Mouse (Mus musculus) MEL (cell line): Measurements from ENCODE around the gene Snrpn. TPM values are rescaled to one million over a fixed set of nuclear protein-coding genes. Genes with fewer than 3 reads are reported as not detected.

Source experiments
- DNase-seq: peaks from one replicate; pipeline ENCODE4 v3.0.0; 2011; ENCODE audit warnings: low read depth, low spot score
- H3K27ac ChIP-seq: 2 replicates; pipeline ENCODE4 v1.5.1; 2012; ENCODE audit warnings: low read depth, mild to moderate bottlenecking, control low read depth, low read length, moderate library complexity; ENCODE audit not compliant: control insufficient read depth
- H3K27me3 ChIP-seq, 2 experiments: fragments of 150-350 bp in 1 of 2; sonication (generic) in 1 of 2; 2 replicates each; pipeline ENCODE4 v1.6.1; 2012; ENCODE audit warnings: low read length in 2 of 2, mild to moderate bottlenecking in 2 of 2, improper control_type of control experiment in 1 of 2, moderate library complexity in 1 of 2; ENCODE audit not compliant: insufficient read depth in 2 of 2, control insufficient read depth in 1 of 2
- H3K36me3 ChIP-seq, 2 experiments: 2 replicates each; pipeline ENCODE4 v1.6.1; 2012 to 2014; ENCODE audit warnings: low read length in 2 of 2, improper control_type of control experiment in 1 of 2, inconsistent platforms in 1 of 2, mild to moderate bottlenecking in 1 of 2; ENCODE audit not compliant: insufficient read depth in 2 of 2, control insufficient read depth in 1 of 2
- H3K4me1 ChIP-seq, 2 experiments: fragments of 150-350 bp in 1 of 2; sonication (generic) in 1 of 2; 2 replicates each; pipeline ENCODE4 v1.6.1; 2012; ENCODE audit warnings: low read length in 2 of 2, improper control_type of control experiment in 1 of 2, mild to moderate bottlenecking in 1 of 2; ENCODE audit not compliant: insufficient read depth in 2 of 2, control insufficient read depth in 1 of 2
- H3K4me3 ChIP-seq, 2 experiments: fragments of 150-350 bp in 1 of 2; sonication (generic) in 1 of 2; 2 replicates each; pipeline ENCODE4 v1.5.1; 2012; ENCODE audit warnings: low read depth in 2 of 2, low read length in 2 of 2, mild to moderate bottlenecking in 2 of 2, moderate library complexity in 2 of 2, control low read depth in 1 of 2, improper control_type of control experiment in 1 of 2; ENCODE audit not compliant: control insufficient read depth in 1 of 2, insufficient read depth in 1 of 2
- H3K79me2 ChIP-seq: 2 replicates; pipeline ENCODE4 v1.6.1; 2012; ENCODE audit warnings: mild to moderate bottlenecking, low read length, moderate library complexity; ENCODE audit not compliant: control insufficient read depth, poor library complexity, insufficient read depth
- H3K9ac ChIP-seq: 2 replicates; pipeline ENCODE4 v1.6.1; 2012; ENCODE audit warnings: low read depth, mild to moderate bottlenecking, control low read depth, low read length, moderate library complexity; ENCODE audit not compliant: control insufficient read depth, poor library complexity, severe bottlenecking
- H3K9me3 ChIP-seq: fragments of 150-350 bp; sonication (generic); replicated peaks from 2 replicates; pipeline ENCODE4 v1.6.1; 2012; ENCODE audit warnings: mild to moderate bottlenecking, low read length, improper control_type of control experiment, moderate library complexity; ENCODE audit not compliant: insufficient read depth
- CHD1 ChIP-seq: IDR thresholded peaks from 2 replicates; pipeline ENCODE4 v1.6.1; 2012; ENCODE audit warnings: low read depth, mild to moderate bottlenecking, inconsistent platforms, low read length, improper control_type of control experiment
- CTCF ChIP-seq, 3 experiments: IDR thresholded peaks in 2 of 3; conservative IDR thresholded peaks in 1 of 3; 2 replicates each; pipeline ENCODE4 v1.5.1; 2011 to 2012; ENCODE audit warnings: low read length in 3 of 3, low read depth in 2 of 3, mild to moderate bottlenecking in 2 of 3, improper control_type of control experiment in 1 of 3, inconsistent platforms in 1 of 3, mixed read lengths in 1 of 3, moderate library complexity in 1 of 3; ENCODE audit not compliant: control insufficient read depth in 1 of 3, insufficient read depth in 1 of 3, poor library complexity in 1 of 3, severe bottlenecking in 1 of 3
- E2F4 ChIP-seq: IDR thresholded peaks from 2 replicates; pipeline ENCODE4 v1.6.1; 2011; ENCODE audit warnings: low read depth, low read length, improper control_type of control experiment, borderline replicate concordance
- GABPA ChIP-seq: IDR thresholded peaks from 2 replicates; pipeline ENCODE4 v1.6.1; 2012; ENCODE audit warnings: low read depth, mild to moderate bottlenecking, inconsistent platforms, low read length, improper control_type of control experiment, moderate library complexity
- MAZ ChIP-seq: IDR thresholded peaks from 2 replicates; pipeline ENCODE4 v1.6.1; 2012; ENCODE audit warnings: low read depth, mild to moderate bottlenecking, inconsistent platforms, low read length, improper control_type of control experiment
- MYC ChIP-seq: IDR thresholded peaks from 2 replicates; pipeline ENCODE4 v1.6.1; 2011; ENCODE audit warnings: low read depth, mild to moderate bottlenecking, low read length, improper control_type of control experiment, moderate library complexity
- NRF1 ChIP-seq: IDR thresholded peaks from 2 replicates; pipeline ENCODE4 v1.6.1; 2014; ENCODE audit warnings: low read depth, mild to moderate bottlenecking, inconsistent platforms, low read length, improper control_type of control experiment, moderate library complexity; ENCODE audit not compliant: poor library complexity, insufficient read depth, severe bottlenecking
- POLR2A ChIP-seq, 2 experiments: IDR thresholded peaks; 2 replicates each; pipeline ENCODE4 v1.6.1; 2011 to 2012; ENCODE audit warnings: low read length in 2 of 2, mild to moderate bottlenecking in 2 of 2, control low read depth in 1 of 2, improper control_type of control experiment in 1 of 2, low read depth in 1 of 2, moderate library complexity in 1 of 2; ENCODE audit not compliant: control insufficient read depth in 1 of 2, insufficient read depth in 1 of 2, poor library complexity in 1 of 2
- RCOR1 ChIP-seq: IDR thresholded peaks from 2 replicates; pipeline ENCODE4 v1.6.1; 2012; ENCODE audit warnings: low read depth, mild to moderate bottlenecking, inconsistent platforms, low read length, improper control_type of control experiment
- SIN3A ChIP-seq: IDR thresholded peaks from 2 replicates; pipeline ENCODE4 v1.6.1; 2012; ENCODE audit warnings: low read length, improper control_type of control experiment, inconsistent platforms
- TAL1 ChIP-seq: IDR thresholded peaks from 2 replicates; pipeline ENCODE4 v1.6.1; 2012; ENCODE audit warnings: mild to moderate bottlenecking, inconsistent platforms, low read length, moderate library complexity, mixed read lengths
- TBP ChIP-seq: IDR thresholded peaks from 2 replicates; pipeline ENCODE4 v1.8.0; 2011; ENCODE audit warnings: low read depth, low read length, improper control_type of control experiment
- TCF12 ChIP-seq: IDR thresholded peaks from 2 replicates; pipeline ENCODE4 v1.6.1; 2014; ENCODE audit warnings: low read depth, mild to moderate bottlenecking, inconsistent platforms, low read length, improper control_type of control experiment, moderate library complexity
- USF1 ChIP-seq: IDR thresholded peaks from 2 replicates; pipeline ENCODE4 v1.6.1; 2014; ENCODE audit warnings: low read depth, mild to moderate bottlenecking, inconsistent platforms, low read length, improper control_type of control experiment, moderate library complexity
- USF2 ChIP-seq, 2 experiments: IDR thresholded peaks; 2 replicates each; pipeline ENCODE4 v1.6.1; 2011 to 2012; ENCODE audit warnings: improper control_type of control experiment in 2 of 2, low read length in 2 of 2, borderline replicate concordance in 1 of 2, inconsistent platforms in 1 of 2, low read depth in 1 of 2, mild to moderate bottlenecking in 1 of 2; ENCODE audit not compliant: insufficient read depth in 1 of 2
- ZC3H11A ChIP-seq: IDR thresholded peaks from 2 replicates; pipeline ENCODE4 v1.6.1; 2012; ENCODE audit warnings: low read depth, mild to moderate bottlenecking, inconsistent platforms, low read length, improper control_type of control experiment
- ZKSCAN1 ChIP-seq: IDR thresholded peaks from 2 replicates; pipeline ENCODE4 v1.6.1; 2012; ENCODE audit warnings: low read depth, mild to moderate bottlenecking, inconsistent platforms, low read length, improper control_type of control experiment, moderate library complexity
- ZMIZ1 ChIP-seq: IDR thresholded peaks from 2 replicates; pipeline ENCODE4 v1.6.1; 2012; ENCODE audit warnings: low read depth, mild to moderate bottlenecking, inconsistent platforms, low read length, improper control_type of control experiment, moderate library complexity
- ZNF384 ChIP-seq: IDR thresholded peaks from 2 replicates; pipeline ENCODE4 v1.6.1; 2012; ENCODE audit warnings: low read depth, mild to moderate bottlenecking, inconsistent platforms, low read length, improper control_type of control experiment
- polyA plus RNA-seq, 2 experiments: library from polyadenylated mRNA; stranded (reverse) in 1 of 2; unstranded in 1 of 2; fragments of >175 nt in 1 of 2; fragments of >200 nt in 1 of 2; gene quantifications; 2 replicates each; pipeline versions ENCODE4 v1.2.1 to v1.2.4; 2012; ENCODE audit warnings: low replicate concordance in 2 of 2, low read depth in 1 of 2; ENCODE audit not compliant: insufficient read length in 2 of 2, insufficient read depth in 1 of 2, missing spikeins in 1 of 2
- total RNA-seq: library from RNA; depleted of rRNA; stranded (reverse); fragments of 300-350 nt; gene quantifications from 2 replicates; pipeline ENCODE4 v1.2.3, GENCODE M21; 2012

Snrpn gene
- total and polyA plus RNA-seq, 3 experiments = not detected

GRCm38 (mm10) chr7:60003921-60004605 is 136.0 kb downstream of the Snrpn start:
- Histone ChIP-seq H3K27ac (no peak overlapping the region), H3K36me3 (no peaks in the 10 kb centered on the region), H3K9ac (no peak overlapping the region), H3K4me3 (no peak overlapping the region), H3K9me3 (no peaks in the 10 kb centered on the region), H3K4me1 (no peaks in the 10 kb centered on the region), H3K79me2 (no peaks in the 10 kb centered on the region), H3K27me3 (no peaks in the 10 kb centered on the region)
- DNase-seq = no peak
- no peak for TF ChIP-seq TBP
- no peak for TF ChIP-seq RCOR1
- no peak for TF ChIP-seq ZMIZ1
- no peak for TF ChIP-seq NRF1
- no peak for TF ChIP-seq ZC3H11A

- H3K27ac ChIP-seq = no peak overlapping the region
- no peak overlapping the region for H3K4me3 ChIP-seq
- H3K9ac ChIP-seq = no peak overlapping the region
- H3K79me2 ChIP-seq = no peaks in the 10 kb centered on the region
- H3K27me3 ChIP-seq = no peaks in the 10 kb centered on the region
- H3K4me1 ChIP-seq = no peaks in the 10 kb centered on the region
- no peaks in the 10 kb centered on the region for H3K36me3 ChIP-seq
- no peak for DNase-seq
- no peaks in the 10 kb centered on the region for H3K9me3 ChIP-seq
- TF ChIP-seq GABPA (no peak), MYC (no peak), ZKSCAN1 (no peak)
Observed at GRCm38 (mm10) chr7:60003006-60003865, 136.8 kb downstream of the Snrpn start.

- Histone ChIP-seq H3K27me3 (no peaks in the 10 kb centered on the region), H3K4me3 (no peak overlapping the region), H3K9me3 (no peaks in the 10 kb centered on the region), H3K79me2 (no peaks in the 10 kb centered on the region), H3K9ac (no peak overlapping the region), H3K36me3 (no peaks in the 10 kb centered on the region), H3K27ac (no peak overlapping the region), H3K4me1 (no peaks in the 10 kb centered on the region)
- no peak for DNase-seq
- no peak for TF ChIP-seq USF2 (IDR thresholded peaks at IDR 0.05; ENCODE audit: borderline replicate concordance in 1 of 2, insufficient read depth in 1 of 2, low read depth in 1 of 2, low read length in 2 of 2)
- TF ChIP-seq TBP = no peak
- TF ChIP-seq MAZ = no peak
- TF ChIP-seq TAL1 = no peak
- no peak for TF ChIP-seq USF1
- TF ChIP-seq ZNF384 = no peak
- no peak for TF ChIP-seq RCOR1
- TF ChIP-seq TCF12 = no peak
- TF ChIP-seq CTCF (IDR thresholded peaks at IDR 0.05 in 2 of 3, conservative IDR thresholded peaks at IDR 0.05 in 1 of 3; ENCODE audit: control insufficient read depth in 1 of 3, insufficient read depth in 1 of 3, low read depth in 2 of 3, low read length in 3 of 3, poor library complexity in 1 of 3, severe bottlenecking in 1 of 3) = no peak
- no peak for TF ChIP-seq E2F4
- no peak for TF ChIP-seq SIN3A
- no peak for TF ChIP-seq POLR2A (IDR thresholded peaks at IDR 0.05; ENCODE audit: control insufficient read depth in 1 of 2, insufficient read depth in 1 of 2, low read depth in 1 of 2, low read length in 2 of 2, poor library complexity in 1 of 2)
- no peak for TF ChIP-seq CHD1
Observed at GRCm38 (mm10) chr7:59978646-59979045, 161.4 kb downstream of the Snrpn start.
